Mouse (Mus musculus) G1E (cell line): ENCODE results near the gene 1700021F05Rik.

Experiments
- CTCF ChIP-seq: IDR thresholded peaks from 2 replicates; pipeline ENCODE4 v1.5.1; 2012; ENCODE audit warnings: low read depth, low read length, inconsistent platforms, mixed read lengths
- TAL1 ChIP-seq: conservative IDR thresholded peaks from 2 replicates; pipeline ENCODE4 v1.6.1; 2012; ENCODE audit warnings: low read depth, low read length, inconsistent platforms, mixed read lengths

DNA sequence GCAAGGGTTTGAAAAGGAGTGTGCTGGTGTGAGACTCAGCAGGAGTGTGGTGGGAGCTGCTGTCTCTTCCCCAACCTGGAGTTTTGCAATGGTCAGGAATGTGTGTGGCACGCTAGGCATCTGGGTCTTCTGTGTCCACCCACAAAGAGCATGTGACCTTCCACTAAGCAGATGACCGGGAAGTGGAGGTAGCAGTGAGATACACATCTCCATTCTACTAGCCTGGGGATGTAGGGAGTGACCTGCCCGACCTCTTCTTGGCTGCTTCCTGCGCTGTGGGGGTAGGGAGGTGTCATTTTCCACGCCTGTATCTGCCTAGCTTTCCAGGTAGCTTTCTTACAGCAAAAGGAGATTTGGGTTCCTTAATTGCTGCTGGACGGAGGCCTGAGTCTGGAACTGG lies 51.2 kb downstream of the 1700021F05Rik start:
- TF ChIP-seq TAL1 = no peak
- no peak for TF ChIP-seq CTCF
